Mouse (Mus musculus): Measurements from ENCODE around the gene Gm10160. TPM values are rescaled to one million over a fixed set of nuclear protein-coding genes. Genes with fewer than 3 reads are reported as not detected.

The Gm10160 gene
- total RNA-seq (2021): not detected

GRCm38 (mm10) chr7:81855694-81856093 lies at the start of gene Gm10160:
TSS of gene Gm10160 (minus strand) at chr7:81855794.
- DNase-seq (ENCODE audit: low spot score in 2 of 2): no peak
- intact Hi-C loops (cut with DNase I): no loop called here

DNA sequence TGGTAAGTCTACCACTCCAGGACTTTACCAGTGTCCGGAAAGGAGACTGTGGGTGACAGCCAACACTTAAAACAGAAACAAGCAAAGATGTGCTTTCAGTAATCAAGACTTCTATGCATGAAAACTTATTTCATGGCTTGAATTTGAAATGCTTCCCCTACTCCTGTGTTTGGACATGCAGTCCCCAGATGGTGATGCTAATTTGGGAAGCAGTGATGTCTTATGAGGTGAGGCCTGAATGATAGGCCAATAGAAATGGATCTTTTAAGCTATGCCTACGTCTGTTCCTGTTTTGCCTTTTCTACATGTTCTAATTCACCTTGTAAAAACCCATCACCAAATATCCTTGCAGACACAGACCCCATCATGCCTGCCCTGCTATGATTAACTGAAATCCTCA lies 49.3 kb upstream of the Gm10160 start:
- intact Hi-C loops (cut with DNase I): no loop called here

GRCm38 (mm10) chr7:81904094-81904493 lies 48.5 kb upstream of the Gm10160 start:
- intact Hi-C loops (cut with DNase I): no loop called here
- DNase-seq (ENCODE audit: low spot score in 2 of 2): no peak

More for the DNA sequence above, 49.3 kb upstream of the Gm10160 start:
- DNase-seq (ENCODE audit: low spot score in 2 of 2): no peak

GRCm38 (mm10) chr7:81899361-81899760 lies 43.8 kb upstream of the Gm10160 start:
- no peak for DNase-seq (ENCODE audit: low spot score in 2 of 2)
- intact Hi-C loops (cut with DNase I): no loop called here

- no peak for DNase-seq (ENCODE audit: low spot score in 2 of 2)
- intact Hi-C loops (cut with DNase I): no loop called here
Observed at GRCm38 (mm10) chr7:81885128-81885527, 29.5 kb upstream of the Gm10160 start.

GRCm38 (mm10) chr7:81881600-81881999 lies 26.0 kb upstream of the Gm10160 start:
- DNase-seq (ENCODE audit: low spot score in 2 of 2): no peak
- intact Hi-C loops (cut with DNase I): no loop called here

- DNase-seq (ENCODE audit: low spot score in 2 of 2): no peak
- intact Hi-C loops (cut with DNase I): no loop called here
Observed at GRCm38 (mm10) chr7:81880797-81881196, 25.2 kb upstream of the Gm10160 start.

GRCm38 (mm10) chr7:81880286-81880685 lies 24.7 kb upstream of the Gm10160 start:
- intact Hi-C loops (cut with DNase I): no loop called here
- DNase-seq (ENCODE audit: low spot score in 2 of 2): no peak

GRCm38 (mm10) chr7:81875372-81875771 lies 19.8 kb upstream of the Gm10160 start:
- intact Hi-C loops (cut with DNase I): no loop called here
- peak in 1 of 2 experiments; percentile 41 for DNase-seq (ENCODE audit: low spot score in 2 of 2)

DNA sequence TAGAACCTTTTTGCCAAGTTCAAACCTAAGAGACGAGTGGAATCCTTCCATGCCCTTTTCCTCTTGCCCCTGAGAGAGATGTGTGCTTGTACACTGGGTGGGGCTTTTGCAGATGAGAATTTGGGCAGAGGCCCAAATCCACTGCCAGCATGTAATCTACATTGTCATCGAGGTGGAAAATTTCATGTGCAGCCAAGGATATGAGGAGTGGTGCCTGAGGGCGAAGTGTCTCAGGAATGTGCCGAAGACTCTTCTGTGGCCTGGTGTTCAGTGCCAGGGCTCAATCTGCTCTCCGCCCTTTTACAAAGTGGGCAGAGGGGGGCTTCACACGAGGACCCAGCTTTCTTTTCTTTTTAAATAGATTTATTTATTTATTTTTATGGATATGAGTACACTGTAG lies 19.0 kb upstream of the Gm10160 start:
- intact Hi-C loops (cut with DNase I): loop anchor here (5.0 kb wide), 1 partner anchor 58 kb away; the partner anchor contains the start of gene Hdgfl3
- DNase-seq (ENCODE audit: low spot score in 2 of 2): no peak

DNA sequence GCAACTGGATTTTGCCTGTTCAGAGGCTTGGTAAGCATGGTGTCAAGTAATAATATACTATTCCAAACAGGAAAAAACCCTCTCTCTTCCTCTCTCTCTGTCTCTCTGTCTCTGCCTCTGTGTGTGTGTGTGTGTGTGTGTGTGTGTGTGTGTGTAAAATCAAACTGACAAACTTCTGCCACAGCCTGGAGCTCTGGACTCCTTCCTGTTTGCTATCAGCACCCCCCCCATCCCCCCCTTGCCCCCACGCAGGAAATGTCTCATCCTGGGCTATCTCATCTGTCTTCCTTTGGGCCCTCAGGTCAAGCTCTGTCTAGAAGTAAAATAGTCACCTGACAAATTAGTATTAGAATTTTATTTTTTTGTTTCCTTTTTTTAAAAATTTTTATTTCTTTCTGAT lies 18.2 kb upstream of the Gm10160 start:
- intact Hi-C loops (cut with DNase I): loop anchor here (5.0 kb wide), 1 partner anchor 58 kb away; the partner anchor contains the start of gene Hdgfl3
- no peak for DNase-seq (ENCODE audit: low spot score in 2 of 2)

- no peak for DNase-seq (ENCODE audit: low spot score in 2 of 2)
- intact Hi-C loops (cut with DNase I): loop anchor here (5.0 kb wide), 1 partner anchor 60 kb away; the partner anchor contains the start of gene Hdgfl3
Observed at GRCm38 (mm10) chr7:81872493-81873013, 17.0 kb upstream of the Gm10160 start.

DNA sequence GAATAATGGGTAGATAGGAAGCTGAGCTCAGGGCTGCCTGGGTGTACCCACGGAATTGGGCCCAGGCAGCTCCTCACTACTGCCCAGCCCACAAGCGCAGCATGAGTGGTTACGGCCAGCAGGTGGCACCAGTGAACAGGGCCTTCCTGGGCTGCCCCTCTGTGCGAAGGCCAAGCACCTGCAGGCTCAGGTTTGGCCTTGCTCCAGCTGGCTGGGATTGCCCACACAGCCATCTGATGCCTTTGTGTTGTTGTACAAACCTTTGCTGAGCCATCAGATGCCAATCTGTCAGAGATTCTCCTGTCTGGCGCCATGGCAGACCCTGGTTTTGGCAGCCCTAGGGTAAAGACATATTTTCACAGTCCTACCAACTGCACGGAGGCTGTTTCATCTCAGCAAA lies 12.6 kb upstream of the Gm10160 start:
- DNase-seq (ENCODE audit: low spot score in 2 of 2): peak in 1 of 2 experiments; percentile 61
- intact Hi-C loops (cut with DNase I): no loop called here

GRCm38 (mm10) chr7:81867231-81867930 lies 11.8 kb upstream of the Gm10160 start:
- intact Hi-C loops (cut with DNase I): no loop called here
- no peak for DNase-seq (ENCODE audit: low spot score in 2 of 2)

- DNase-seq (ENCODE audit: low spot score in 2 of 2): no peak
- intact Hi-C loops (cut with DNase I): no loop called here
Observed at GRCm38 (mm10) chr7:81865937-81866336, 10.3 kb upstream of the Gm10160 start.

- intact Hi-C loops (cut with DNase I): loop anchor here (5.0 kb wide), 2 partner anchors 37 to 88 kb away; partner anchors contain the start of gene Btbd1
Observed at GRCm38 (mm10) chr7:81864552-81864951, 9.0 kb upstream of the Gm10160 start.

DNA sequence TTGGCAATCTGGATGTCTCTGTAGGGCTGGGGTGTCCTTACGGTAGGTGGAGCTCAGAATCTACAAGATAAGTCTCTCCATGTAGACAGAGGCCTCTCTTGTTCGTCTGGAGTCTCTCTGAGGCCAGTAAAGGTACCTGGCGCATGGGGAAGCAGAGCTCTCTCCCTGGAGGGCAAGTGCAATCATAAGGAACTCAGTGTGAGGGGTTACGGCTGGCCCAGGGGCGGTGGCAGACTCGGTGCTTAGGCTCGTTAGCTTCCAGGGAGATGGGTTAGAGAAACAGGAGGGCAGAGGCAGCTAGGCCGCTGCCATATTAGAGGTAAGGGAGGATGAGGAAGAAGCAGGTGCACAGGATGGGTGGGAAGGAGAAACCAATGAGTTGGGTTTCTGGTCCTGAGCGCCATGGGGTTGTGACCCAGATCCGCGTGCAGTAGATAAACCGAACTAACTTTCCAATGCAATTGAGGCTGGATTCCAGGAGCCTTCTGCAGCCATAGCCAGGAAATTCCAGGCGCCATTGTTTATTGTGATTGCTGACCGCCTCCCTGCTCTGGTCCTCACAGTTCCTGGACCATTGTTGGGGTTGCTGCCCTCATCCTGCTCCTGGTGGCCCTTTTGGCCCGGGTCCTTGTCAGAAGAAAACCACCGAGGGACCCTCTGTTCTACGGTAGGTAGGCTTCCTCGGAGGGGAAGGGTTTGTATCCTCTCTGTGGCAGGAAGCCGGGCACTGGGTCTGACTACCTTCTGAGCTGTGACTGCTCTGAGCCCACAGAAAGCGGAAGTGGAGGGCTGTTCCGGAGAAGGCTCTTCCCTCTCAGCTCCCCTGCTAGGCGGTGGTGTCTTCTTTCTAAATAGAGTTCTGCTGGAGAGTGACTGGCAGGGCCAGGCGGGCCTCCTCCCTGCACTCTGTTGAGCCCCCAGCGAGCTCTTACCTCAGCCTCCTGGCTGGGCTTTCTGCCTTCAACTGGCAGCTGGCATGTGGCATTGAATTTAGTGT lies 7.3 kb upstream of the Gm10160 start:
- intact Hi-C loops (cut with DNase I): loop anchor here (5.0 kb wide), 2 partner anchors 36 to 89 kb away; partner anchors contain the start of gene Btbd1
- no peak for DNase-seq (ENCODE audit: low spot score in 2 of 2)

More at GRCm38 (mm10) chr7:81864552-81864951, 9.0 kb upstream of the Gm10160 start:
- DNase-seq (ENCODE audit: low spot score in 2 of 2): no peak

DNA sequence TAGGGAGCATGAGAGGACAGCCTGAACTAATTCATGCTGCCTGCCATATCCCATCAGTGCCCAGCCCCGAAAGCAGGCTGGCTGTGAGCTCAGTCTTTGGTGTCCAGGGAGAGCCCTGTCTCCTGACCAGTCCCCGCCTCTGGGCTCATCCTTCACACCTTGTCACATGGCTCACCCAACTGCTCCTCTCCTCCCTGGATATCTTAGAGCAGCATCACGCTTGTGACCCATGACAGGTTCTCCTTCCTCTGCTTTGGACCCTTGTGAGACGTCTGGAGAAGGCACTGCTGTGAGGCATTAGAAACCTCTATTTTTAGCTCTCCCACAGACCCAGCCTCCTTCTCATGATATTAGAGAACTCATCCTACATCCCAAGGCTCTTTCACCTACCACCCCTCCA lies 6.3 kb upstream of the Gm10160 start:
- intact Hi-C loops (cut with DNase I): loop anchor here (5.0 kb wide), 2 partner anchors 35 to 90 kb away; partner anchors contain the start of gene Btbd1

GRCm38 (mm10) chr7:81861461-81861860 lies 5.9 kb upstream of the Gm10160 start:
- intact Hi-C loops (cut with DNase I): loop anchor here (5.0 kb wide), 2 partner anchors 34 to 91 kb away; partner anchors contain the start of gene Btbd1
- DNase-seq (ENCODE audit: low spot score in 2 of 2): no peak

More for the DNA sequence above, 6.3 kb upstream of the Gm10160 start:
- DNase-seq (ENCODE audit: low spot score in 2 of 2): no peak

DNA sequence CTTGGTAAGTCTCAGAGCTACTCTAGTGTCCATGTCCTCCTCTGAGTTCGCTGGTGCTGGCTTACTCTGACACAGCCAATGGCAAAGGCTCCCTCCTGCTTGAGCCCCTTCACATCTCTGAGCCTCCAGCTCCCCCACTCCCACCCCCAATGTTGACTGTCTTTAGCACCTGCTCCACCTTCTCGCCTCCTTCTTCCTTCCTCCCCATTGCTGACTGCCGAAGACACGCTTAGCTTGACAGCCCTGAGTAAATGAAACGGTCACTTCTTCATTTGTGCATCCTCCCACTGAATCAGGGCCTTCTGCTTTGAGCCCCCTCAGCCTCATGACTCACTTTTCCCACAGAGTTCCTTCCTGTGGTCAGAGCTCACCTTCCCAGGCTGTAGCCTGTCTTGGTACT lies 5.4 kb upstream of the Gm10160 start:
- intact Hi-C loops (cut with DNase I): loop anchor here (5.0 kb wide), 2 partner anchors 34 to 91 kb away; partner anchors contain the start of gene Btbd1

More for the DNA sequence above, 5.4 kb upstream of the Gm10160 start:
- no peak for DNase-seq (ENCODE audit: low spot score in 2 of 2)

Measured in left cerebral cortex, postnatal 36 days (tissue).